Mouse (Mus musculus) bone marrow, adult 2 months (tissue): ENCODE results near the gene Map3k5.

Source experiments
- CTCF ChIP-seq: fragments of 200-500 bp; IDR thresholded peaks from 2 replicates; pipeline ENCODE4 v1.5.1; 2011; ENCODE audit warnings: low read length, control low read depth; ENCODE audit not compliant: control insufficient read depth, insufficient read depth
- POLR2A ChIP-seq: fragments of 200-500 bp; IDR thresholded peaks from 2 replicates; pipeline ENCODE4 v1.6.1; 2011; ENCODE audit warnings: low read depth, mild to moderate bottlenecking, control low read depth, low read length, borderline replicate concordance; ENCODE audit not compliant: control insufficient read depth

- peak; percentile 97 for TF ChIP-seq CTCF
- no peak for TF ChIP-seq POLR2A
Observed at GRCm38 (mm10) chr10:20073236-20073893, 139.1 kb downstream of the Map3k5 start.
